Mouse (Mus musculus) lung, adult 10 weeks (tissue): ENCODE measurements around the gene 4833420G17Rik. TPM values are rescaled to one million over a fixed set of nuclear protein-coding genes. Genes with fewer than 3 reads are reported as not detected.

Experiments used
- polyA plus RNA-seq: library from polyadenylated mRNA; stranded (reverse); fragments of 350-450 nt; fragmentation: Illumina TruSeq; extraction: RNeasy Lipid Tissue Mini Kit (QIAGEN cat#74804); gene quantifications from one replicate; pipeline ENCODE4 v1.2.3, GENCODE M21; 2014; ENCODE audit warnings: low read depth, low replicate concordance; ENCODE audit not compliant: insufficient read depth

Gene 4833420G17Rik
- polyA plus RNA-seq: 19.3 TPM

GRCm38 (mm10) chr13:119462596-119463560 is at the start of gene 4833420G17Rik:
Gene 4833420G17Rik, plus strand, starts transcription at chr13:119462768.

GRCm38 (mm10) chr13:119487880-119488580 is 25.5 kb downstream of the 4833420G17Rik start, which contains the start of the genes Tmem267 and 3110070M22Rik:
Gene Tmem267, plus strand, starts transcription at chr13:119488039.
Gene 3110070M22Rik, minus strand, starts transcription at chr13:119488383.

Other genes starting within 250 kb of the 4833420G17Rik start
- gene Paip1, start 34.2 kb upstream of the 4833420G17Rik start, polyA plus RNA-seq: 69.7 TPM
- 17.4 TPM for gene Tmem267, start 25.3 kb downstream of the 4833420G17Rik start, polyA plus RNA-seq
- gene 3110070M22Rik, start 25.6 kb downstream of the 4833420G17Rik start, polyA plus RNA-seq: 2.6 TPM
- gene Ccl28, start 161.1 kb downstream of the 4833420G17Rik start, polyA plus RNA-seq: 0.45 TPM
- gene Hmgcs1, start 227.6 kb downstream of the 4833420G17Rik start, polyA plus RNA-seq: 60.7 TPM